Mouse (Mus musculus) embryonic fibroblast, embryonic 13.5 days (primary cell): Measurements from ENCODE around the gene Ttc28.

ENCODE experiments used
- CTCF ChIP-seq: IDR thresholded peaks from 2 replicates; pipeline ENCODE4 v1.5.1; 2011; ENCODE audit warnings: mild to moderate bottlenecking, control low read depth, low read length, moderate library complexity, borderline replicate concordance; ENCODE audit not compliant: insufficient read depth
- POLR2A ChIP-seq: IDR thresholded peaks from 2 replicates; pipeline ENCODE4 v1.6.1; 2011; ENCODE audit warnings: low read depth, mild to moderate bottlenecking, control low read depth, low read length, moderate library complexity

DNA sequence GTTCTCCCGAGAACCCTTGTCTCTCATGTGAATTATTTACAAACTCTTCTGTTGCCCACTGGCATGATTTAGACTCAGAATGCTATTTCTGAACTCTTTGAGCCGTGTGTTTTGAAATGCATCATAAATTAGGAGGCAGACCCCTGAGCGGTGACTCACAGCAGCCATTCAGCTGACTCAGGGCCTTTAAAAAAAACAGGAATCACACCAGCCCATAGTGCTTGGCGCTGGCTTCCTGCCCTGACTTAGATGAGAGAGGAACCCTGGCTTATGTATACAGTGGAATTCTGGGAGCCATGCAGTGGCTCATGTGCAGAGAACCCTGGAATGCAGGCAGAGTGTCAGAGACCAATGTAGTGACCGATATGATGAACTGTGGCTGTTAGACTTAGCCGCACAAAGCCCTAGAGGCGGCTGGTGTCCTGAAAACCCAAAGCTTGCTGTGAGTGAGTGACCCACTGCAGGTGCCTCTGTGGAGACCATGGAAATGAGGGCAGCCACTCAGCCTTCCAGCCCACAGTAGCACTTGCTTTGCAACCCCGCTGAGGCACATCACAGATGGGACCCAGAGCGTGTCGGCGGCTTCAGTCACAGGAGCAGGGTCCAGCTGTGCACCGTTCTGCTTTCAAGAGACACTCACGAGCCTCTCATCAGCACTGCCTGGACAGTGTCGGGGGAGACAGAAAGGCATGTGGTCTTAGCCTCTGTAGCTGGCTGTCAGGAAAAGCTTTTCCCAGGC is 348.9 kb downstream of the Ttc28 start:
- TF ChIP-seq CTCF (no peak), POLR2A (no peak)
